Mouse (Mus musculus) hindbrain, embryonic 12.5 days (tissue): ENCODE measurements around the gene Hhat. TPM values are rescaled to one million over a fixed set of nuclear protein-coding genes. Genes with fewer than 3 reads are reported as not detected.

Source experiments
- ATAC-seq: fragments of 200-750 bp; cut with Nextera tagmentation; 2 replicates; pipeline ENCODE4 v1.8.0; 2017; ENCODE audit warnings: moderate TSS enrichment; ENCODE audit not compliant: low FRiP score
- H3K27ac ChIP-seq: fragments of 300-500 bp; sonication (generic); 2 replicates; pipeline ENCODE4 v1.5.1; 2016; ENCODE audit warnings: mild to moderate bottlenecking
- H3K27me3 ChIP-seq: fragments of 300-500 bp; sonication (generic); 2 replicates; pipeline ENCODE4 v1.6.1; 2016; ENCODE audit warnings: mild to moderate bottlenecking
- H3K36me3 ChIP-seq: fragments of 300-500 bp; sonication (generic); 2 replicates; pipeline ENCODE4 v1.6.1; 2016; ENCODE audit warnings: mild to moderate bottlenecking
- H3K4me1 ChIP-seq: fragments of 300-500 bp; sonication (generic); 2 replicates; pipeline ENCODE4 v1.6.1; 2016
- H3K4me2 ChIP-seq: fragments of 300-500 bp; sonication (generic); replicated peaks from 2 replicates; pipeline ENCODE4 v1.6.1; 2016; ENCODE audit warnings: mild to moderate bottlenecking
- H3K4me3 ChIP-seq: fragments of 300-500 bp; sonication (generic); 2 replicates; pipeline ENCODE4 v1.5.1; 2016; ENCODE audit warnings: mild to moderate bottlenecking
- H3K9ac ChIP-seq: fragments of 300-500 bp; sonication (generic); 2 replicates; pipeline ENCODE4 v1.6.1; 2016; ENCODE audit warnings: mild to moderate bottlenecking, moderate library complexity
- H3K9me3 ChIP-seq: fragments of 300-500 bp; sonication (generic); replicated peaks from 2 replicates; pipeline ENCODE4 v1.6.1; 2016; ENCODE audit warnings: mild to moderate bottlenecking
- WGBS: fragments of 180-500 bp; shearing (Covaris S2); methylation state at CpG from one replicate; pipeline ENCODE4 v1.1.7; 2016; 5-methylcytosine and 5-hydroxymethylcytosine counted together
- polyA plus RNA-seq: library from polyadenylated mRNA; unstranded; fragments of >200 nt; fragmentation: Nextera tagmentation; extraction: Ambion mirVana; gene quantifications from 2 replicates; pipeline ENCODE4 v1.2.1, GENCODE M21; 2016

Gene Hhat
- polyA plus RNA-seq, 1 experiment from 2014 or later, result 5.9 TPM

GRCm38 (mm10) chr1:192657417-192657816 lies 113.6 kb downstream of the Hhat start:
- Histone ChIP-seq H3K27ac (no peak overlapping the region), H3K4me3 (no peak overlapping the region), H3K36me3 (no peaks in the 10 kb centered on the region), H3K9ac (no peak overlapping the region), H3K4me2 (no peak overlapping the region), H3K4me1 (no peaks in the 10 kb centered on the region), H3K27me3 (no peaks in the 10 kb centered on the region), H3K9me3 (no peaks in the 10 kb centered on the region)
- 80% methylated on average over 6 of the region's 6 CpGs for WGBS
- no peak for ATAC-seq

- ATAC-seq, result no peak
- 0 out of 2 replicates have a peak, but pooled peaks cover 2% of the 10 kb centered on the region for H3K4me1 ChIP-seq
- WGBS, result 76% methylated on average over 8 of the region's 8 CpGs
Measured at GRCm38 (mm10) chr1:192651981-192652605, 118.9 kb downstream of the Hhat start.

GRCm38 (mm10) chr1:192650586-192650985 lies 120.4 kb downstream of the Hhat start:
- Histone ChIP-seq H3K4me3 (no peak overlapping the region), H3K4me1 (0 out of 2 replicates have a peak, but pooled peaks cover 2% of the 10 kb centered on the region), H3K9ac (no peak overlapping the region), H3K27me3 (no peaks in the 10 kb centered on the region), H3K4me2 (no peak overlapping the region), H3K36me3 (no peaks in the 10 kb centered on the region), H3K27ac (no peak overlapping the region), H3K9me3 (no peaks in the 10 kb centered on the region)
- no peak for ATAC-seq
- WGBS, result 82% methylated on average over 7 of the region's 7 CpGs

More at GRCm38 (mm10) chr1:192651981-192652605, 118.9 kb downstream of the Hhat start:
- no peak overlapping the region for H3K9ac ChIP-seq
- H3K4me2 ChIP-seq, result no peak overlapping the region
- no peak overlapping the region for H3K27ac ChIP-seq
- no peaks in the 10 kb centered on the region for H3K36me3 ChIP-seq
- H3K4me3 ChIP-seq, result no peak overlapping the region
- no peaks in the 10 kb centered on the region for H3K9me3 ChIP-seq
- H3K27me3 ChIP-seq, result no peaks in the 10 kb centered on the region

- no peaks in the 10 kb centered on the region for H3K9me3 ChIP-seq
- WGBS, result 88% methylated on average over 4 of the region's 4 CpGs
- H3K4me1 ChIP-seq, result 0 out of 2 replicates have a peak, but pooled peaks cover 2% of the 10 kb centered on the region
- H3K9ac ChIP-seq, result no peak overlapping the region
- H3K27ac ChIP-seq, result no peak overlapping the region
- no peak overlapping the region for H3K4me3 ChIP-seq
- no peaks in the 10 kb centered on the region for H3K36me3 ChIP-seq
- no peak for ATAC-seq
- no peak overlapping the region for H3K4me2 ChIP-seq
- H3K27me3 ChIP-seq, result no peaks in the 10 kb centered on the region
Measured at GRCm38 (mm10) chr1:192650023-192650422, 121.0 kb downstream of the Hhat start.

GRCm38 (mm10) chr1:192649233-192649632 lies 121.8 kb downstream of the Hhat start:
- no peaks in the 10 kb centered on the region for H3K27me3 ChIP-seq
- ATAC-seq, result no peak
- no peaks in the 10 kb centered on the region for H3K9me3 ChIP-seq
- H3K9ac ChIP-seq, result no peak overlapping the region
- 0 out of 2 replicates have a peak, but pooled peaks cover 2% of the 10 kb centered on the region for H3K4me1 ChIP-seq
- H3K4me3 ChIP-seq, result no peak overlapping the region
- no peaks in the 10 kb centered on the region for H3K36me3 ChIP-seq
- H3K27ac ChIP-seq, result no peak overlapping the region
- no peak overlapping the region for H3K4me2 ChIP-seq
- 74% methylated on average over 3 of the region's 3 CpGs for WGBS

GRCm38 (mm10) chr1:192647361-192647760 lies 123.7 kb downstream of the Hhat start:
- Histone ChIP-seq H3K27ac (no peak overlapping the region), H3K4me3 (no peak overlapping the region), H3K27me3 (no peaks in the 10 kb centered on the region), H3K4me2 (no peak overlapping the region), H3K9me3 (no peaks in the 10 kb centered on the region), H3K36me3 (no peaks in the 10 kb centered on the region), H3K4me1 (0 out of 2 replicates have a peak, but pooled peaks cover 2% of the 10 kb centered on the region), H3K9ac (no peak overlapping the region)
- ATAC-seq, result no peak
- 43% methylated on average over 2 of the region's 2 CpGs for WGBS

- H3K4me2 ChIP-seq, result no peak overlapping the region
- H3K36me3 ChIP-seq, result no peaks in the 10 kb centered on the region
- H3K4me3 ChIP-seq, result no peak overlapping the region
- no peaks in the 10 kb centered on the region for H3K4me1 ChIP-seq
- no peak overlapping the region for H3K27ac ChIP-seq
- H3K27me3 ChIP-seq, result no peaks in the 10 kb centered on the region
- 69% methylated on average over 2 of the region's 2 CpGs for WGBS
- no peak for ATAC-seq
- H3K9ac ChIP-seq, result no peak overlapping the region
- H3K9me3 ChIP-seq, result no peaks in the 10 kb centered on the region
Measured at GRCm38 (mm10) chr1:192642126-192642525, 128.9 kb downstream of the Hhat start.

- WGBS, result 73% methylated on average over 3 of the region's 3 CpGs
- no peak overlapping the region for H3K27ac ChIP-seq
- no peak overlapping the region for H3K9ac ChIP-seq
- no peak overlapping the region for H3K4me2 ChIP-seq
- no peaks in the 10 kb centered on the region for H3K4me1 ChIP-seq
- H3K4me3 ChIP-seq, result no peak overlapping the region
- no peaks in the 10 kb centered on the region for H3K9me3 ChIP-seq
- H3K27me3 ChIP-seq, result no peaks in the 10 kb centered on the region
- H3K36me3 ChIP-seq, result no peaks in the 10 kb centered on the region
- no peak for ATAC-seq
Measured at GRCm38 (mm10) chr1:192639175-192639574, 131.8 kb downstream of the Hhat start.

GRCm38 (mm10) chr1:192621843-192622242 lies 149.2 kb downstream of the Hhat start:
- Histone ChIP-seq H3K4me1 (no peaks in the 10 kb centered on the region), H3K27ac (no peak overlapping the region), H3K27me3 (no peaks in the 10 kb centered on the region), H3K4me3 (no peak overlapping the region), H3K9ac (no peak overlapping the region), H3K36me3 (no peaks in the 10 kb centered on the region), H3K4me2 (no peak overlapping the region), H3K9me3 (peaks cover 5% of the 10 kb centered on the region; the same call in 1 of the 2 replicates)
- WGBS, result 83% methylated on average over 2 of the region's 2 CpGs
- no peak for ATAC-seq

GRCm38 (mm10) chr1:192613271-192613670 lies 157.8 kb downstream of the Hhat start:
- Histone ChIP-seq H3K4me3 (no peak overlapping the region), H3K27ac (no peak overlapping the region), H3K4me2 (no peak overlapping the region), H3K9me3 (no peaks in the 10 kb centered on the region), H3K4me1 (peaks cover 4% of the 10 kb centered on the region; the same call in 1 of the 2 replicates), H3K9ac (no peak overlapping the region), H3K27me3 (no peaks in the 10 kb centered on the region), H3K36me3 (no peaks in the 10 kb centered on the region)
- 67% methylated on average over 6 of the region's 6 CpGs for WGBS
- ATAC-seq, result no peak

- Histone ChIP-seq H3K9me3 (no peaks in the 10 kb centered on the region), H3K4me2 (no peak overlapping the region), H3K9ac (no peak overlapping the region), H3K27ac (no peak overlapping the region), H3K4me1 (peaks cover 4% of the 10 kb centered on the region; the same call in 1 of the 2 replicates), H3K4me3 (no peak overlapping the region), H3K27me3 (no peaks in the 10 kb centered on the region), H3K36me3 (no peaks in the 10 kb centered on the region)
- no peak for ATAC-seq
- WGBS, result 89% methylated on average over 11 of the region's 11 CpGs
Measured at GRCm38 (mm10) chr1:192611996-192612739, 158.9 kb downstream of the Hhat start.

GRCm38 (mm10) chr1:192606876-192607275 lies 164.1 kb downstream of the Hhat start:
- H3K4me3 ChIP-seq, result no peak overlapping the region
- no peak overlapping the region for H3K4me2 ChIP-seq
- no peak overlapping the region for H3K9ac ChIP-seq
- 0 out of 2 replicates have a peak, but pooled peaks cover 6% of the 10 kb centered on the region for H3K4me1 ChIP-seq
- H3K27me3 ChIP-seq, result no peaks in the 10 kb centered on the region
- H3K36me3 ChIP-seq, result no peaks in the 10 kb centered on the region
- H3K9me3 ChIP-seq, result no peaks in the 10 kb centered on the region
- H3K27ac ChIP-seq, result no peak overlapping the region
- 88% methylated on average over 8 of the region's 8 CpGs for WGBS
- ATAC-seq, result no peak
